In the genomic region with DNA sequence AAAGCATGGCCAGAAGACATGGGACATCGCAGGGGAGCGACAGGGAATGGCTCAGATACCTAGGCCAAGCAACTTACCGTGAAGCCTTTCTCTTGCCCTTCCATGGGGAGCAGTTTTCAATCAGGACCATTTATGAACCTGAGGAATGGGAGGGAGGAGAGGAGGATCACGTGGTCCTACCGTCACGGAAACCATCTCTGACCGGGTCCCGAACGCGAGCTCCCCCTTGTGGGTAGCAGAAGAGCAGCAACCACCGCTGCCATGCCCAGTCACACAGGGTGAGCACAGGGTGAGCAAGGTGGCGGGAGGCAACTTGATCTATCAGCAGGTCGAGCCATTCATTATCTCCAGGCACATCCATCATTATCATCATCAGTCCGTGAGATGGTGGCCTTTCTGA, we compare ENCODE assay signal across 8 mouse cellular contexts. TPM values are rescaled to one million over a fixed set of nuclear protein-coding genes. Genes with fewer than 3 reads are reported as not detected.
A peak's percentile ranks its signal among the peaks of the same experiment; 100 is the strongest.
DNase-seq lines count a peak whose midpoint lies in the region; ATAC-seq and TF ChIP-seq lines count a peak whose summit lies in the region.

No protein-coding gene starts in this region.

- TF ChIP-seq EP300 in liver, postnatal 0 days (IDR thresholded peaks at IDR 0.05; ENCODE audit: low read depth) = no peak

- 21% methylated on average over 14 of the region's 14 CpGs for WGBS in hindbrain, embryonic 11.5 days
- WGBS in hindbrain, embryonic 16.5 days = 17% methylated on average over 14 of the region's 14 CpGs
- WGBS in liver, postnatal 0 days (ENCODE audit: insufficient replicate concordance) = 15% methylated on average over 14 of the region's 14 CpGs

- peak; percentile 53 for DNase-seq in hindbrain, embryonic 11.5 days (ENCODE audit: low spot score)
- peak; percentile 49 for DNase-seq in c-Kit-positive CD71-positive TER-119-positive erythroid progenitor cells, embryonic 14.5 days (ENCODE audit: low spot score)
- DNase-seq in liver, postnatal 0 days = peak; percentile 72
- peak; percentile 67 for DNase-seq in retina, embryonic 14.5 days (ENCODE audit: low spot score)
- no peak for DNase-seq in MN1 (ENCODE audit: low spot score)

- H3K36me3 ChIP-seq in hindbrain, embryonic 11.5 days (ENCODE audit: control insufficient read depth, insufficient read depth, low read length) = no peaks in the 10 kb centered on the region
- no peaks in the 10 kb centered on the region for H3K36me3 ChIP-seq in hindbrain, embryonic 16.5 days (ENCODE audit: control insufficient read depth, insufficient read depth, low read length)
- no peaks in the 10 kb centered on the region for H3K36me3 ChIP-seq in E14TG2a.4 (ENCODE audit: insufficient read depth, low read length)
- H3K36me3 ChIP-seq in liver, postnatal 0 days (replicated peaks; ENCODE audit: insufficient read depth, low read length) = no peaks in the 10 kb centered on the region

- ATAC-seq in hindbrain, embryonic 11.5 days (ENCODE audit: low FRiP score) = no peak
- no peak for ATAC-seq in hindbrain, embryonic 16.5 days
- peak; percentile 73 for ATAC-seq in granulocyte monocyte progenitor cell, adult 5-6 weeks (replicated peaks; ENCODE audit: poor library complexity, severe bottlenecking)
- ATAC-seq in liver, postnatal 0 days = peak; percentile 49; the same call in 1 of the 2 replicates

- no peaks in the 10 kb centered on the region for H3K9me3 ChIP-seq in hindbrain, embryonic 11.5 days (ENCODE audit: control insufficient read depth, low read length)
- H3K9me3 ChIP-seq in hindbrain, embryonic 16.5 days (ENCODE audit: control insufficient read depth, low read length) = no peaks in the 10 kb centered on the region
- no peaks in the 10 kb centered on the region for H3K9me3 ChIP-seq in E14TG2a.4 (ENCODE audit: low read length)
- H3K9me3 ChIP-seq in liver, postnatal 0 days (ENCODE audit: low read length) = no peaks in the 10 kb centered on the region

- H3K4me3 ChIP-seq in hindbrain, embryonic 11.5 days (ENCODE audit: low read depth, low read length) = no peak overlapping the region
- H3K4me3 ChIP-seq in hindbrain, embryonic 16.5 days (ENCODE audit: low read length) = no peak overlapping the region
- no peak overlapping the region for H3K4me3 ChIP-seq in E14TG2a.4 (replicated peaks; ENCODE audit: low read length)
- H3K4me3 ChIP-seq in liver, postnatal 0 days (ENCODE audit: low read depth, low read length) = no peak overlapping the region

- H3K4me1 ChIP-seq in hindbrain, embryonic 11.5 days (replicated peaks; ENCODE audit: control insufficient read depth, insufficient read depth, low read length) = no peaks in the 10 kb centered on the region
- H3K4me1 ChIP-seq in hindbrain, embryonic 16.5 days (ENCODE audit: control insufficient read depth, insufficient read depth, low read depth, low read length) = no peaks in the 10 kb centered on the region
- peaks cover 43% of the 10 kb centered on the region for H3K4me1 ChIP-seq in E14TG2a.4 (replicated peaks; ENCODE audit: low read depth, low read length)
- H3K4me1 ChIP-seq in liver, postnatal 0 days (ENCODE audit: insufficient read depth) = no peaks in the 10 kb centered on the region; the same call in 1 of the 2 replicates

- H3K9ac ChIP-seq in hindbrain, embryonic 11.5 days (ENCODE audit: low read depth, low read length) = no peak overlapping the region
- H3K9ac ChIP-seq in hindbrain, embryonic 16.5 days (ENCODE audit: low read depth, low read length) = no peak overlapping the region
- no peak overlapping the region for H3K9ac ChIP-seq in liver, postnatal 0 days (replicated peaks)

- no peaks in the 10 kb centered on the region for H3K27me3 ChIP-seq in hindbrain, embryonic 11.5 days (ENCODE audit: control insufficient read depth, insufficient read depth, low read length)
- H3K27me3 ChIP-seq in hindbrain, embryonic 16.5 days (replicated peaks; ENCODE audit: control insufficient read depth, insufficient read depth, low read length) = no peaks in the 10 kb centered on the region
- H3K27me3 ChIP-seq in E14TG2a.4 (ENCODE audit: insufficient read depth, low read length) = peaks cover 37% of the 10 kb centered on the region
- H3K27me3 ChIP-seq in liver, postnatal 0 days (ENCODE audit: insufficient read depth, low read length) = no peaks in the 10 kb centered on the region

- no peak overlapping the region for H3K4me2 ChIP-seq in hindbrain, embryonic 11.5 days (replicated peaks; ENCODE audit: low read depth, low read length)
- no peak overlapping the region for H3K4me2 ChIP-seq in hindbrain, embryonic 16.5 days (ENCODE audit: low read length)
- H3K4me2 ChIP-seq in liver, postnatal 0 days (ENCODE audit: low read depth, low read length) = no peak overlapping the region

- no peak overlapping the region for H3K27ac ChIP-seq in hindbrain, embryonic 11.5 days (ENCODE audit: low read depth, low read length)
- no peak overlapping the region for H3K27ac ChIP-seq in hindbrain, embryonic 16.5 days (ENCODE audit: low read depth, low read length)
- H3K27ac ChIP-seq in liver, postnatal 0 days (ENCODE audit: low read depth) = no peak overlapping the region

- TF ChIP-seq CTCF in E14TG2a.4 (conservative IDR thresholded peaks at IDR 0.05; ENCODE audit: low read length) = peak; percentile 74
- TF ChIP-seq CTCF in liver, postnatal 0 days (IDR thresholded peaks at IDR 0.05; ENCODE audit: low read depth) = peak; percentile 90

RNA-seq across cellular contexts. Expression of a gene that starts 56.5 kb away (rescaled TPM):
- 14.8 and 15.2 TPM in 2 replicates for polyA plus RNA-seq in hindbrain, embryonic 11.5 days (2014; fragmentation: Nextera tagmentation; extraction: Ambion mirVana)
- 9.3 and 11.1 TPM in 2 replicates for polyA plus RNA-seq in hindbrain, embryonic 16.5 days (2015; fragmentation: Nextera tagmentation; extraction: Ambion mirVana)
- total RNA-seq in granulocyte monocyte progenitor cell, adult 5-6 weeks (2014; fragmentation: Nextera tagmentation) = 22.8 and 23.7 TPM in 2 replicates
- total RNA-seq in granulocyte monocyte progenitor cell, adult 5-6 weeks (2017) = 7.8 and 8.9 TPM in 2 replicates
- polyA plus RNA-seq in liver, postnatal 0 days (2015; fragmentation: Nextera tagmentation; extraction: Ambion mirVana) = 4.2 and 4.6 TPM in 2 replicates

Comparison
In these comparisons a context has a peak if more than half of its experiments do, and no peak if none do; other contexts are left out.
1. ATAC-seq: peak in granulocyte monocyte progenitor cell, adult 5-6 weeks (single experiment) and liver, postnatal 0 days (single experiment); none in hindbrain, embryonic 11.5 days (single experiment) and hindbrain, embryonic 16.5 days (single experiment).